Mouse (Mus musculus) fibroblast of lung, adult 2 months (primary cell): ENCODE results near the gene Megf8.

Experiments
- DNase-seq: peaks from one replicate; pipeline ENCODE4 v3.0.0-alpha.2; 2011; ENCODE audit warnings: low read depth

Megf8 gene

GRCm38 (mm10) chr7:25279076-25279860, 37.7 kb upstream of the Megf8 start:
- DNase-seq, result peak; percentile 88

GRCm38 (mm10) chr7:25279861-25280791, 36.8 kb upstream of the Megf8 start:
- DNase-seq, result peak; percentile 73

- no peak for DNase-seq
These were observed 35.7 kb upstream of the Megf8 start for GRCm38 (mm10) chr7:25281166-25281733.

- DNase-seq, result peak; percentile 89
These were observed 35.0 kb upstream of the Megf8 start for GRCm38 (mm10) chr7:25281734-25282601.

- no peak for DNase-seq
These were observed 34.2 kb upstream of the Megf8 start for GRCm38 (mm10) chr7:25282731-25283211.

GRCm38 (mm10) chr7:25283637-25284036, 33.3 kb upstream of the Megf8 start:
- no peak for DNase-seq

- no peak for DNase-seq
These were observed 32.8 kb upstream of the Megf8 start for GRCm38 (mm10) chr7:25284171-25284570.

- DNase-seq, result no peak
These were observed 32.2 kb upstream of the Megf8 start for GRCm38 (mm10) chr7:25284766-25285165.

- DNase-seq, result no peak
These were observed 31.3 kb upstream of the Megf8 start for GRCm38 (mm10) chr7:25285511-25286238.

GRCm38 (mm10) chr7:25286989-25287388, 30.0 kb upstream of the Megf8 start:
- DNase-seq, result no peak

GRCm38 (mm10) chr7:25288011-25288410, 29.0 kb upstream of the Megf8 start:
- DNase-seq, result no peak

GRCm38 (mm10) chr7:25288721-25289120, 28.2 kb upstream of the Megf8 start:
- no peak for DNase-seq

- DNase-seq, result no peak
These were observed 27.0 kb upstream of the Megf8 start for GRCm38 (mm10) chr7:25289925-25290324.

- no peak for DNase-seq
These were observed 26.5 kb upstream of the Megf8 start for GRCm38 (mm10) chr7:25290463-25290862.

GRCm38 (mm10) chr7:25290911-25291310, 26.1 kb upstream of the Megf8 start:
- no peak for DNase-seq

GRCm38 (mm10) chr7:25292107-25292506, 24.9 kb upstream of the Megf8 start:
- no peak for DNase-seq

- DNase-seq, result no peak
These were observed 23.7 kb upstream of the Megf8 start for GRCm38 (mm10) chr7:25293191-25293739.

- DNase-seq, result no peak
These were observed 22.5 kb upstream of the Megf8 start for GRCm38 (mm10) chr7:25294495-25294894.

- DNase-seq, result no peak
These were observed 21.8 kb upstream of the Megf8 start for GRCm38 (mm10) chr7:25294960-25295722.
